9 mouse cellular contexts compared by ENCODE assay signal in genomic region chr4:129672878-129673449, GRCm38 (mm10). TPM values are rescaled to one million over a fixed set of nuclear protein-coding genes. Genes with fewer than 3 reads are reported as not detected.
DNase-seq lines count a peak whose midpoint lies in the region; ATAC-seq and TF ChIP-seq lines count a peak whose summit lies in the region.
"Had no signal": no experiment of that assay in that cellular context is flagged by ENCODE, and none has a peak within 500 bp of the region (broad histone marks: within the 10 kb centered on the region; RNA-seq: fewer than 3 reads in every experiment).

No protein-coding gene starts in this region.

- no peak; the same call in 1 of the 2 replicates for ATAC-seq in heart, embryonic 15.5 days (replicated peaks; ENCODE audit: insufficient number of reproducible peaks, insufficient read depth, low FRiP score, low read depth)
- no peak for ATAC-seq in hindbrain, embryonic 16.5 days
- ATAC-seq in midbrain, embryonic 14.5 days (ENCODE audit: low FRiP score, low TSS enrichment) = 0 out of 2 replicates have a peak, but pooled peaks have one; percentile 46

- H3K4me2 ChIP-seq in heart, embryonic 15.5 days = peak overlapping the region; percentile 77
- peak overlapping the region; percentile 69 for H3K4me2 ChIP-seq in hindbrain, embryonic 16.5 days (ENCODE audit: low read length)
- H3K4me2 ChIP-seq in midbrain, embryonic 14.5 days (ENCODE audit: low read length) = peak overlapping the region; percentile 97

- H3K4me1 ChIP-seq in heart, embryonic 15.5 days (replicated peaks) = peaks cover 14% of the 10 kb centered on the region
- peaks cover 13% of the 10 kb centered on the region for H3K4me1 ChIP-seq in hindbrain, embryonic 16.5 days (ENCODE audit: control insufficient read depth, insufficient read depth, low read depth, low read length)
- peaks cover 5% of the 10 kb centered on the region; the same call in 1 of the 2 replicates for H3K4me1 ChIP-seq in midbrain, embryonic 14.5 days (ENCODE audit: control insufficient read depth, insufficient read depth, low read length)

- 4% methylated on average over 10 of the region's 10 CpGs for WGBS in heart, embryonic 15.5 days
- 11% methylated on average over 10 of the region's 10 CpGs for WGBS in hindbrain, embryonic 16.5 days
- 11% methylated on average over 10 of the region's 10 CpGs for WGBS in midbrain, embryonic 14.5 days

- intact Hi-C loops in heart, postnatal 25 days (cut with DNase I) = loop anchor here (1.0 kb wide), 1 partner anchor 23 kb away; the partner anchor contains the start of gene Tmem39b
- intact Hi-C loops in left cerebral cortex, postnatal 10 days (cut with DNase I) = no loop called here

- H3K27me3 ChIP-seq in heart, embryonic 15.5 days = no peaks in the 10 kb centered on the region
- no peaks in the 10 kb centered on the region for H3K27me3 ChIP-seq in hindbrain, embryonic 16.5 days (replicated peaks; ENCODE audit: control insufficient read depth, insufficient read depth, low read length)
- no peaks in the 10 kb centered on the region for H3K27me3 ChIP-seq in midbrain, embryonic 14.5 days (ENCODE audit: control insufficient read depth, insufficient read depth, low read length)
- H3K27me3 ChIP-seq: Patski had no signal

- TF ChIP-seq CTCF in brain, embryonic 14.5 days (IDR thresholded peaks at IDR 0.05; ENCODE audit: borderline replicate concordance, extremely low read depth, insufficient read depth, insufficient read length) = no peak

- H3K9ac ChIP-seq in heart, embryonic 15.5 days = peak overlapping the region; percentile 81
- H3K9ac ChIP-seq in hindbrain, embryonic 16.5 days (ENCODE audit: low read depth, low read length) = peak overlapping the region; percentile 96
- H3K9ac ChIP-seq in midbrain, embryonic 14.5 days (replicated peaks; ENCODE audit: low read length) = peak overlapping the region; percentile 90; the same call in 1 of the 2 replicates

- no peaks in the 10 kb centered on the region for H3K9me3 ChIP-seq in heart, embryonic 15.5 days (replicated peaks)
- no peaks in the 10 kb centered on the region for H3K9me3 ChIP-seq in hindbrain, embryonic 16.5 days (ENCODE audit: control insufficient read depth, low read length)
- H3K9me3 ChIP-seq in midbrain, embryonic 14.5 days (ENCODE audit: control insufficient read depth, low read length) = no peaks in the 10 kb centered on the region

- peak overlapping the region; percentile 95 for H3K27ac ChIP-seq in heart, embryonic 15.5 days
- H3K27ac ChIP-seq in hindbrain, embryonic 16.5 days (ENCODE audit: low read depth, low read length) = peak overlapping the region; percentile 93
- H3K27ac ChIP-seq in midbrain, embryonic 14.5 days (replicated peaks; ENCODE audit: low read depth, low read length) = peak overlapping the region; percentile 90

- peak overlapping the region; percentile 84 for H3K4me3 ChIP-seq in heart, embryonic 15.5 days
- peak overlapping the region; percentile 91 for H3K4me3 ChIP-seq in hindbrain, embryonic 16.5 days (ENCODE audit: low read length)
- peak overlapping the region; percentile 81 for H3K4me3 ChIP-seq in midbrain, embryonic 14.5 days (replicated peaks; ENCODE audit: low read depth, low read length)

- DNase-seq in heart, postnatal 25 days (ENCODE audit: low spot score) = no peak
- DNase-seq in brain, embryonic 14.5 days (ENCODE audit: low read depth) = no peak
- peak; percentile 2 for DNase-seq in midbrain, embryonic 14.5 days
- no peak for DNase-seq in thymus, postnatal 0 days (ENCODE audit: low spot score)
- no peak for DNase-seq in right cerebral cortex, postnatal 14 days
- DNase-seq in left cerebral cortex, postnatal 10 days (ENCODE audit: extremely low spot score in 1 of 2, low spot score in 2 of 2) = no peak

- H3K36me3 ChIP-seq in heart, embryonic 15.5 days = peaks cover 16% of the 10 kb centered on the region
- H3K36me3 ChIP-seq in hindbrain, embryonic 16.5 days (ENCODE audit: control insufficient read depth, insufficient read depth, low read length) = peaks cover 20% of the 10 kb centered on the region
- peaks cover 28% of the 10 kb centered on the region for H3K36me3 ChIP-seq in midbrain, embryonic 14.5 days (ENCODE audit: control insufficient read depth, insufficient read depth, low read length)

- TF ChIP-seq POLR2A in brain, embryonic 14.5 days (IDR thresholded peaks at IDR 0.05; ENCODE audit: borderline replicate concordance, extremely low read depth, insufficient read depth, insufficient read length, poor library complexity, severe bottlenecking) = 0 out of 2 replicates have a peak, but pooled peaks have one; percentile 3

RNA-seq across cellular contexts. Expression of gene Kpna6, which starts 0.4 kb away (rescaled TPM):
- 13.6 and 16.6 TPM in 2 replicates for polyA plus RNA-seq in heart, embryonic 15.5 days (2015; fragmentation: Nextera tagmentation; extraction: Ambion mirVana)
- total RNA-seq in heart, postnatal 25 days (2021) = 10 to 100 TPM; 71.7 to 79.6 TPM
- polyA plus RNA-seq in brain, embryonic 14.5 days (2012; rRNA removed) = 39.8 and 41.7 TPM in 2 replicates
- polyA plus RNA-seq in hindbrain, embryonic 16.5 days (2015; fragmentation: Nextera tagmentation; extraction: Ambion mirVana) = 18.2 and 20.3 TPM in 2 replicates
- 16.2 and 17.1 TPM in 2 replicates for polyA plus RNA-seq in midbrain, embryonic 14.5 days (2014; fragmentation: Nextera tagmentation; extraction: Ambion mirVana)
- polyA plus RNA-seq in thymus, postnatal 0 days (2015; fragmentation: Nextera tagmentation; extraction: Ambion mirVana) = 8.9 and 11.6 TPM in 2 replicates
- 10 to 100 TPM; 91.3 to 91.4 TPM for total RNA-seq in left cerebral cortex, postnatal 10 days (2021)

RNA-seq across cellular contexts. Expression of gene Tmem39b, which starts 23.7 kb away (rescaled TPM):
- 6.1 and 7.4 TPM in 2 replicates for polyA plus RNA-seq in heart, embryonic 15.5 days (2015; fragmentation: Nextera tagmentation; extraction: Ambion mirVana)
- 1 to 10 TPM; 5.3 to 5.7 TPM for total RNA-seq in heart, postnatal 25 days (2021)
- polyA plus RNA-seq in brain, embryonic 14.5 days (2012; rRNA removed) = 63.6 and 81.2 TPM in 2 replicates
- polyA plus RNA-seq in hindbrain, embryonic 16.5 days (2015; fragmentation: Nextera tagmentation; extraction: Ambion mirVana) = 12.7 and 14.8 TPM in 2 replicates
- polyA plus RNA-seq in midbrain, embryonic 14.5 days (2014; fragmentation: Nextera tagmentation; extraction: Ambion mirVana) = 43.5 and 48.6 TPM in 2 replicates
- 7.7 and 9.2 TPM in 2 replicates for polyA plus RNA-seq in thymus, postnatal 0 days (2015; fragmentation: Nextera tagmentation; extraction: Ambion mirVana)
- total RNA-seq in left cerebral cortex, postnatal 10 days (2021) = 10 to 100 TPM; 13.3 to 16.3 TPM

RNA-seq across cellular contexts. Expression of gene Txlna, which starts 32.1 kb away (rescaled TPM):
- 38.4 and 50.8 TPM in 2 replicates for polyA plus RNA-seq in heart, embryonic 15.5 days (2015; fragmentation: Nextera tagmentation; extraction: Ambion mirVana)
- total RNA-seq in heart, postnatal 25 days (2021) = 10 to 100 TPM; 26.2 to 27.3 TPM
- polyA plus RNA-seq in brain, embryonic 14.5 days (2012; rRNA removed) = 55.6 and 57.8 TPM in 2 replicates
- polyA plus RNA-seq in hindbrain, embryonic 16.5 days (2015; fragmentation: Nextera tagmentation; extraction: Ambion mirVana) = 39.7 and 46.0 TPM in 2 replicates
- polyA plus RNA-seq in midbrain, embryonic 14.5 days (2014; fragmentation: Nextera tagmentation; extraction: Ambion mirVana) = 37.4 and 64.1 TPM in 2 replicates
- 57.4 and 64.5 TPM in 2 replicates for polyA plus RNA-seq in thymus, postnatal 0 days (2015; fragmentation: Nextera tagmentation; extraction: Ambion mirVana)
- total RNA-seq in left cerebral cortex, postnatal 10 days (2021) = 10 to 100 TPM; 33.7 to 39.4 TPM

RNA-seq across cellular contexts. Expression of gene Ccdc28b, which starts 49.2 kb away (rescaled TPM):
- 47.3 and 52.4 TPM in 2 replicates for polyA plus RNA-seq in heart, embryonic 15.5 days (2015; fragmentation: Nextera tagmentation; extraction: Ambion mirVana)
- total RNA-seq in heart, postnatal 25 days (2021) = 10 to 100 TPM; 25.3 to 28.5 TPM
- 108 and 116 TPM in 2 replicates for polyA plus RNA-seq in brain, embryonic 14.5 days (2012; rRNA removed)
- 160 and 169 TPM in 2 replicates for polyA plus RNA-seq in hindbrain, embryonic 16.5 days (2015; fragmentation: Nextera tagmentation; extraction: Ambion mirVana)
- polyA plus RNA-seq in midbrain, embryonic 14.5 days (2014; fragmentation: Nextera tagmentation; extraction: Ambion mirVana) = 127 and 147 TPM in 2 replicates
- 81.7 and 87.2 TPM in 2 replicates for polyA plus RNA-seq in thymus, postnatal 0 days (2015; fragmentation: Nextera tagmentation; extraction: Ambion mirVana)
- total RNA-seq in left cerebral cortex, postnatal 10 days (2021) = 100 to 1,000 TPM; 123 to 130 TPM

RNA-seq across cellular contexts. Expression of gene Iqcc, which starts 54.1 kb away (rescaled TPM):
- 19.0 and 22.9 TPM in 2 replicates for polyA plus RNA-seq in heart, embryonic 15.5 days (2015; fragmentation: Nextera tagmentation; extraction: Ambion mirVana)
- total RNA-seq in heart, postnatal 25 days (2021) = 10 to 100 TPM; 17.2 to 19.1 TPM
- polyA plus RNA-seq in brain, embryonic 14.5 days (2012; rRNA removed) = 32.3 and 38.9 TPM in 2 replicates
- 27.6 and 33.4 TPM in 2 replicates for polyA plus RNA-seq in hindbrain, embryonic 16.5 days (2015; fragmentation: Nextera tagmentation; extraction: Ambion mirVana)
- 25.0 and 28.0 TPM in 2 replicates for polyA plus RNA-seq in midbrain, embryonic 14.5 days (2014; fragmentation: Nextera tagmentation; extraction: Ambion mirVana)
- 39.5 and 40.6 TPM in 2 replicates for polyA plus RNA-seq in thymus, postnatal 0 days (2015; fragmentation: Nextera tagmentation; extraction: Ambion mirVana)
- 10 to 100 TPM; 29.3 to 31.5 TPM for total RNA-seq in left cerebral cortex, postnatal 10 days (2021)
